Mouse (Mus musculus): Measurements from ENCODE around the gene Aspa.

- TF ChIP-seq POLR2A (IDR thresholded peaks at IDR 0.05; ENCODE audit: borderline replicate concordance, insufficient read depth, low read length) (no peak), CTCF (IDR thresholded peaks at IDR 0.05; ENCODE audit: borderline replicate concordance, insufficient read depth, low read depth, low read length) (no peak)
Observed at GRCm38 (mm10) chr11:73257362-73257945, 71.9 kb downstream of the Aspa start.

Data from cerebellum, adult 2 months (tissue).